Mouse (Mus musculus): ENCODE data around the gene Shc3. TPM values are rescaled to one million over a fixed set of nuclear protein-coding genes. Genes with fewer than 3 reads are reported as not detected.

The Shc3 gene
- polyA plus RNA-seq, 2 experiments = 0.12 TPM; not detected in 1

DNA sequence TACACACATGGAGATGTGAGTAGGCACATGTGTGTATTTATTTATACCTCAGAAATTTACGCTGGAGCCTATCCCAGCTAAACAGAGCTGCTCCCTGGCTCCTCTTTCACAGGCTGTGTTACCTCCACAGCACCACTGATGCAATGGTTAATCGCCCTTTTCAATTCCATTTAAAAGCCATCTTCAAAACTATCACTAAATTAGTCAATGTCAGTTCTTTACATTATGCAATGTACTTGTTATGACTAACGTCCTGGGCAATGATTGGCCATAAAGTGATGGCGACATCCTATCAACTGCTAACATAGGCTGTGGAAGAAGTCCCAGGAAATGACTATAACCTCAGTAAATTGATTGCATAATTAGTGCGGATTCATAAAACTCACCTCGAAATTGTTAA is 187.7 kb downstream of the Shc3 start:
- ATAC-seq (ENCODE audit: insufficient read depth) (no peak), DNase-seq (ENCODE audit: low read depth in 3 of 3, low spot score in 3 of 3) (no peak)
- no peak for TF ChIP-seq EP300 (IDR thresholded peaks at IDR 0.05; ENCODE audit: low read depth)
- no peak for TF ChIP-seq CTCF (IDR thresholded peaks at IDR 0.05; ENCODE audit: low read depth)
- no peak overlapping the region for H3K4me2 ChIP-seq (ENCODE audit: low read depth)
- H3K9ac ChIP-seq (replicated peaks) = no peak overlapping the region
- no peak overlapping the region for H3K4me3 ChIP-seq (ENCODE audit: insufficient read depth in 1 of 2, low read depth in 2 of 2, low read length in 2 of 2)
- H3K27ac ChIP-seq = no peak overlapping the region
- H3K9me3 ChIP-seq (ENCODE audit: control insufficient read depth, low read length) = no peaks in the 10 kb centered on the region
- H3K36me3 ChIP-seq (replicated peaks; ENCODE audit: control insufficient read depth, insufficient read depth, low read depth) = no peaks in the 10 kb centered on the region
- peaks cover 0 to 2% of the 10 kb centered on the region in 2 experiments; a peak in 1 of 4 replicates for H3K4me1 ChIP-seq (replicated peaks; ENCODE audit: control insufficient read depth in 2 of 2, insufficient read depth in 2 of 2, low read length in 1 of 2)
- WGBS (ENCODE audit: insufficient replicate concordance) = 59% methylated on average over 6 of the region's 6 CpGs
- no peaks in the 10 kb centered on the region for H3K27me3 ChIP-seq (ENCODE audit: control insufficient read depth, insufficient read depth, low read length)

Other genes starting within 250 kb of the Shc3 start
- 0.56 and 0.58 TPM in 2 replicates for gene S1pr3, start 160.8 kb downstream of the Shc3 start, polyA plus RNA-seq (2012; rRNA removed)
- gene S1pr3, start 160.8 kb downstream of the Shc3 start, polyA plus RNA-seq (2014; fragmentation: Nextera tagmentation; extraction: Ambion mirVana) = 0.76 and 0.83 TPM in 2 replicates
- gene Cks2, start 75.8 kb upstream of the Shc3 start, polyA plus RNA-seq (2012; rRNA removed) = 241 and 279 TPM in 2 replicates
- 487 and 490 TPM in 2 replicates for gene Cks2, start 75.8 kb upstream of the Shc3 start, polyA plus RNA-seq (2014; fragmentation: Nextera tagmentation; extraction: Ambion mirVana)
- 8.5 and 12.2 TPM in 2 replicates for gene Secisbp2, start 82.3 kb upstream of the Shc3 start, polyA plus RNA-seq (2012; rRNA removed)
- 11.8 and 12.5 TPM in 2 replicates for gene Secisbp2, start 82.3 kb upstream of the Shc3 start, polyA plus RNA-seq (2014; fragmentation: Nextera tagmentation; extraction: Ambion mirVana)
- gene Sema4d, start 224.3 kb upstream of the Shc3 start, polyA plus RNA-seq (2012; rRNA removed) = 4.2 and 4.7 TPM in 2 replicates
- gene Sema4d, start 224.3 kb upstream of the Shc3 start, polyA plus RNA-seq (2014; fragmentation: Nextera tagmentation; extraction: Ambion mirVana) = 4.6 and 6.1 TPM in 2 replicates